Mouse (Mus musculus): ENCODE results near the gene Lnpk. TPM values are rescaled to one million over a fixed set of nuclear protein-coding genes. Genes with fewer than 3 reads are reported as not detected.

Gene Lnpk
- total and polyA plus RNA-seq, 2 experiments from 2014 or later, result 9.0 to 12.3 TPM

DNA sequence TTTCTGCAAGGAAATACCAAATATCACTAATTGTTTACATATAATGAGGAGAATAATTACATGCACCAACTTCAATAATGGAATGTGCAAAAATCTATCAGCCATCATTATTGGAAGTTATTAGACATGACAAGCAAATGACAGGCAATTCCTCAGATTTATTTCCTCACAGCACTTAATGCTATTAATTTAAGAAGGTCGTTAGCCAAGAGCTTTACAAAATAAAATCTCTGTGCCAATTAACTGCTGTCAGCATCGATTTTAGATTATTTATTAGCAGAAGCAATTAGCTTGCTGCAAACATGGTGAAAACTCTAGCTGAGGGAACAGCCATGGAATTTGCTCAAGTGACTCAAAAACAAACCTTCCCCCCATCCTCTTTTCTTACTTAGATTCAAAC lies 30.9 kb downstream of the Lnpk start:
- Histone ChIP-seq H3K27ac (ENCODE audit: low read depth) (no peak overlapping the region), H3K36me3 (replicated peaks; ENCODE audit: control insufficient read depth, insufficient read depth, low read length) (peaks cover 6% of the 10 kb centered on the region), H3K9me3 (replicated peaks; ENCODE audit: control insufficient read depth, low read length) (no peaks in the 10 kb centered on the region), H3K4me3 (ENCODE audit: low read depth, low read length) (no peak overlapping the region), H3K4me2 (ENCODE audit: low read depth, low read length) (no peak overlapping the region), H3K4me1 (ENCODE audit: control insufficient read depth, insufficient read depth) (no peaks in the 10 kb centered on the region), H3K9ac (replicated peaks; ENCODE audit: low read depth, low read length) (no peak overlapping the region), H3K27me3 (ENCODE audit: control insufficient read depth, insufficient read depth, low read length) (no peaks in the 10 kb centered on the region)
- ATAC-seq (ENCODE audit: insufficient read depth, low read depth), result no peak
- TF ChIP-seq EP300 (IDR thresholded peaks at IDR 0.05; ENCODE audit: low read depth) (no peak), CTCF (IDR thresholded peaks at IDR 0.05; ENCODE audit: low read depth) (no peak)
- 83% methylated on average over 2 of the region's 2 CpGs for WGBS
- DNase-seq (ENCODE audit: low spot score), result no peak

DNA sequence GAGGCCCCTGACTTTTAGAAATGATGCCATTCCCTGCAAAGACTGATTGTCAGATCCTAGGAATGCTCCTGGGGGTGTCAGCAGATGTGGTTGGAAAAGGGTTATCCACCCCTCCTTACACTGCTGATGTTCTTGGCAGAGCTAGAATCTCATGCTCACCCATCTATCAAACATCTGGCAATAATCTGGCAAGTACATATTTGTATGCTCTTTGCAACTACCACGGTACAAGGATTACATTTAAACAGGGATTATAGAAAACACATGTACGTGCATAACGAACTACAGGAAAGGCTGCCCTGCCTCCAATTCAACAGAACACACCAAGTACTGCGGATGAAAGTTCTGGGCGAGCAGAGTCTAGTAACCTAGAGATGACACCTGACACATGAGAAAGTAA lies 70.9 kb downstream of the Lnpk start:
- no peaks in the 10 kb centered on the region for H3K27me3 ChIP-seq (ENCODE audit: control insufficient read depth, insufficient read depth, low read length)
- 85% methylated on average over 5 of the region's 5 CpGs for WGBS
- ATAC-seq (ENCODE audit: insufficient read depth, low read depth) (no peak), DNase-seq (ENCODE audit: low spot score) (no peak)
- H3K27ac ChIP-seq (ENCODE audit: low read depth), result no peak overlapping the region
- H3K36me3 ChIP-seq (replicated peaks; ENCODE audit: control insufficient read depth, insufficient read depth, low read length), result no peaks in the 10 kb centered on the region
- H3K4me3 ChIP-seq (ENCODE audit: low read depth, low read length), result no peak overlapping the region
- no peak for TF ChIP-seq CTCF (IDR thresholded peaks at IDR 0.05; ENCODE audit: low read depth)
- no peak for TF ChIP-seq EP300 (IDR thresholded peaks at IDR 0.05; ENCODE audit: low read depth)
- no peaks in the 10 kb centered on the region for H3K9me3 ChIP-seq (replicated peaks; ENCODE audit: control insufficient read depth, low read length)
- no peak overlapping the region for H3K4me2 ChIP-seq (ENCODE audit: low read depth, low read length)
- H3K4me1 ChIP-seq (ENCODE audit: control insufficient read depth, insufficient read depth), result no peaks in the 10 kb centered on the region
- no peak overlapping the region for H3K9ac ChIP-seq (replicated peaks; ENCODE audit: low read depth, low read length)

DNA sequence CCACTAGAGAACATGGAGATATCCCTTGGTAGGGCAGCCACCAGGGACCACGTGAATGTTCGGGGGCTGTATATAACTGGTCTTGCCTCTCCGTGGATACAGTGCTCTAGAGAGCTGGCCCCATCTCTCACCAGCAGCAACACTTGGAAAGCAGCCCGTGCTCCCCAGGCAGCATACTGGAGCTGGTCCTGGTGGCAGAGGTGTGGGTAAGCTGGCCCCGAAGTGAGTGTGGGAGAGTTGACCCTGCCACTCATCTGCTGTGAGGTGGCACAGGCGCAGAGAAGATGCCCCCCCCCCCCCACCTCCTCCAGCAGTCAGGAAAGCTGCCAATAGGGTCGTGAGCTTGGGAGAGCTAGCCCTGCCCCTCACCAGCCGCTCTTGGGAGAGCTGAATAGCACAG lies 72.8 kb downstream of the Lnpk start:
- Histone ChIP-seq H3K36me3 (replicated peaks; ENCODE audit: control insufficient read depth, insufficient read depth, low read length) (no peaks in the 10 kb centered on the region), H3K9ac (replicated peaks; ENCODE audit: low read depth, low read length) (no peak overlapping the region), H3K27ac (ENCODE audit: low read depth) (no peak overlapping the region), H3K9me3 (replicated peaks; ENCODE audit: control insufficient read depth, low read length) (no peaks in the 10 kb centered on the region), H3K27me3 (ENCODE audit: control insufficient read depth, insufficient read depth, low read length) (no peaks in the 10 kb centered on the region), H3K4me1 (ENCODE audit: control insufficient read depth, insufficient read depth) (no peaks in the 10 kb centered on the region), H3K4me3 (ENCODE audit: low read depth, low read length) (no peak overlapping the region), H3K4me2 (ENCODE audit: low read depth, low read length) (no peak overlapping the region)
- DNase-seq (ENCODE audit: low spot score) (no peak), ATAC-seq (ENCODE audit: insufficient read depth, low read depth) (no peak)
- 31% methylated on average over 8 of the region's 8 CpGs for WGBS
- no peak for TF ChIP-seq EP300 (IDR thresholded peaks at IDR 0.05; ENCODE audit: low read depth)

DNA sequence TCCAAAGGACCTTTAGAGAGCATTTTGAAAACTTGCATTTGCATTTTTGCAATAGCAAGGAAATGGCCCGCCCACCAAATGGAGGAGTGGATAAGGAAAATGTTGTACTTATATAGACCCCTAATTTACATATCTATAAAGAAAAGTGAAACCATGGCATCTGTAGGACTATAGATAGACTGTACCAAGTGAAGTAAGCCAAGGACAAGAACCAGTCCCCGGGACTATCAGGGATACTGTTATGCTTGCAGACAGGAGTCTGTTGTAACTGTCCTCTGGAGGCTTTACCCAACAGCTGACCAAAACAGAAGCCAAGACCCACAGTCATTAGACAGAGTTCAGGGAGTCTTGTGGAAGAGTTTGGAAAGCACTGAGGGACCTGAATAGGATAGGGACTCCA lies 78.9 kb downstream of the Lnpk start:
- DNase-seq (ENCODE audit: low spot score) (no peak), ATAC-seq (ENCODE audit: insufficient read depth, low read depth) (no peak)
- Histone ChIP-seq H3K4me1 (ENCODE audit: control insufficient read depth, insufficient read depth) (no peaks in the 10 kb centered on the region), H3K9me3 (replicated peaks; ENCODE audit: control insufficient read depth, low read length) (no peaks in the 10 kb centered on the region), H3K27me3 (ENCODE audit: control insufficient read depth, insufficient read depth, low read length) (no peaks in the 10 kb centered on the region), H3K4me3 (ENCODE audit: low read depth, low read length) (no peak overlapping the region), H3K36me3 (replicated peaks; ENCODE audit: control insufficient read depth, insufficient read depth, low read length) (no peaks in the 10 kb centered on the region), H3K27ac (ENCODE audit: low read depth) (no peak overlapping the region), H3K9ac (replicated peaks; ENCODE audit: low read depth, low read length) (no peak overlapping the region), H3K4me2 (ENCODE audit: low read depth, low read length) (no peak overlapping the region)
- TF ChIP-seq CTCF (IDR thresholded peaks at IDR 0.05; ENCODE audit: low read depth), result no peak
- TF ChIP-seq EP300 (IDR thresholded peaks at IDR 0.05; ENCODE audit: low read depth), result no peak
- WGBS, result 71% methylated on average over 2 of the region's 2 CpGs

DNA sequence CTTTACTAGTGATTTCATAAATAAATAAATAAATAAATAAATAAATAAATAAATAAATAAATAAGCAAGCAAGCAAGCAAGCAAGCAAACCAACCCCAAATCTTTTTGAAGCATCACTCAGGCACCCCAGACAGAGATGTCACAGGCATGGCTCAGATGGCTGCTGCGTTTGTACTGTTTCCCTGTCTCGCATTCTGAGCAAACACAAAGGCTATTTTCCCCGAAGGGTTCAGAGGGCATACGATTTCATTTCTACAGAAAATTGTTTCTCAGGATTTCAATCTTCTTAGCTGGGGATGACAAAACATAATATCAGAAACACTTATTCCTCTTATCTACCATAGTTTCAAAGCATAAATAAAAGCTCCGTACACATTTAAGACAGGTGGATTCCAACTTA lies 81.4 kb downstream of the Lnpk start:
- Histone ChIP-seq H3K27me3 (ENCODE audit: control insufficient read depth, insufficient read depth, low read length) (no peaks in the 10 kb centered on the region), H3K9me3 (replicated peaks; ENCODE audit: control insufficient read depth, low read length) (no peaks in the 10 kb centered on the region), H3K4me1 (ENCODE audit: control insufficient read depth, insufficient read depth) (no peaks in the 10 kb centered on the region), H3K36me3 (replicated peaks; ENCODE audit: control insufficient read depth, insufficient read depth, low read length) (no peaks in the 10 kb centered on the region), H3K4me3 (ENCODE audit: low read depth, low read length) (no peak overlapping the region), H3K27ac (ENCODE audit: low read depth) (no peak overlapping the region), H3K9ac (replicated peaks; ENCODE audit: low read depth, low read length) (no peak overlapping the region), H3K4me2 (ENCODE audit: low read depth, low read length) (no peak overlapping the region)
- DNase-seq (ENCODE audit: low spot score), result no peak
- ATAC-seq (ENCODE audit: insufficient read depth, low read depth), result no peak
- WGBS, result 85% methylated on average over 5 of the region's 5 CpGs
- TF ChIP-seq CTCF (IDR thresholded peaks at IDR 0.05; ENCODE audit: low read depth) (no peak), EP300 (IDR thresholded peaks at IDR 0.05; ENCODE audit: low read depth) (no peak)

DNA sequence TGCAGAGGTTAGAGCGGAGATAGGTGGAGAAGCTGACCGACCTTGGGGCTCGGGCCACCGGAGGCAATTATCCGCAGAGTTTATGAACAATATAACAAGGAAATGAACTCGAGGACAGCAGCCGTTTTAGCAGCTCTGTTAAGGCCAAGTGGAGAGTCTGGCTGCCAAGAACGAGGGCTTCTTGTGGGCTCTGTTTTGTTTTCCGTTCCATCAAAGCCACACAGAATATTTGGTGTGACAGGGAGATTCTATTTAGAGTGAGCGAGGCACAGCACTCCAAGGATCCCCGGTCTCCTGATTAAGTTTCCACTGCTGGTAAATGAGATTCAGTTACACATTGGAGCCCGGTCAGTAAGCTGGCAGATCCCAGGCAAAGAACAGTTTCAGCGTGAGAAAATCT lies 87.8 kb downstream of the Lnpk start:
- Histone ChIP-seq H3K4me2 (ENCODE audit: low read depth, low read length) (no peak overlapping the region), H3K27ac (ENCODE audit: low read depth) (no peak overlapping the region), H3K27me3 (ENCODE audit: control insufficient read depth, insufficient read depth, low read length) (no peaks in the 10 kb centered on the region), H3K4me1 (ENCODE audit: control insufficient read depth, insufficient read depth) (no peaks in the 10 kb centered on the region), H3K9me3 (replicated peaks; ENCODE audit: control insufficient read depth, low read length) (no peaks in the 10 kb centered on the region), H3K4me3 (ENCODE audit: low read depth, low read length) (no peak overlapping the region), H3K9ac (replicated peaks; ENCODE audit: low read depth, low read length) (no peak overlapping the region), H3K36me3 (replicated peaks; ENCODE audit: control insufficient read depth, insufficient read depth, low read length) (no peaks in the 10 kb centered on the region)
- ATAC-seq (ENCODE audit: insufficient read depth, low read depth) (no peak), DNase-seq (ENCODE audit: low spot score) (no peak)
- TF ChIP-seq EP300 (IDR thresholded peaks at IDR 0.05; ENCODE audit: low read depth) (no peak), CTCF (IDR thresholded peaks at IDR 0.05; ENCODE audit: low read depth) (no peak)
- 60% methylated on average over 13 of the region's 13 CpGs for WGBS
